In genomic region chr17:44660121-44660806, GRCm38 (mm10) we compare ENCODE assay signal across 17 mouse cellular contexts.
"Had no signal": no experiment of that assay in that cellular context is flagged by ENCODE, and none has a peak within 500 bp of the region (broad histone marks: within the 10 kb centered on the region; RNA-seq: fewer than 3 reads in every experiment).

No protein-coding gene starts in this region.

- H3K4me3 ChIP-seq: limb, embryonic 12.5 days; limb, embryonic 15.5 days; midbrain, embryonic 10.5 days; midbrain, embryonic 13.5 days had no signal

- H3K9ac ChIP-seq: limb, embryonic 12.5 days; limb, embryonic 15.5 days; liver, embryonic 14.5 days; liver, postnatal 0 days; lung, embryonic 14.5 days; midbrain, embryonic 13.5 days had no signal

- DNase-seq: left cerebral cortex, postnatal 4 days; liver, postnatal 0 days; lung, embryonic 14.5 days; lung, postnatal 10 days; lung, postnatal 36 days; right cerebral cortex, postnatal 25 days; thymus, adult 18-20 months; thymus, postnatal 36 days had no signal

- H3K4me2 ChIP-seq: limb, embryonic 12.5 days; limb, embryonic 15.5 days; liver, embryonic 11.5 days; lung, embryonic 14.5 days; midbrain, embryonic 13.5 days had no signal

- ATAC-seq: liver, postnatal 0 days; midbrain, embryonic 13.5 days; midbrain, embryonic 16.5 days had no signal

- H3K27me3 ChIP-seq: limb, embryonic 12.5 days; limb, embryonic 15.5 days; megakaryocyte, embryonic 14.5 days; midbrain, embryonic 13.5 days had no signal

- H3K9me3 ChIP-seq: limb, embryonic 12.5 days; limb, embryonic 15.5 days; megakaryocyte, embryonic 14.5 days; midbrain, embryonic 10.5 days; midbrain, embryonic 13.5 days had no signal

- H3K27ac ChIP-seq: kidney, postnatal 0 days; limb, embryonic 12.5 days; limb, embryonic 15.5 days; liver, embryonic 14.5 days; midbrain, embryonic 10.5 days; midbrain, embryonic 13.5 days had no signal

- H3K36me3 ChIP-seq: limb, embryonic 12.5 days; limb, embryonic 15.5 days; midbrain, embryonic 10.5 days; midbrain, embryonic 13.5 days had no signal

- H3K4me1 ChIP-seq: midbrain, embryonic 13.5 days had no signal
